24 mouse cellular contexts compared by ENCODE assay signal in the genomic region with DNA sequence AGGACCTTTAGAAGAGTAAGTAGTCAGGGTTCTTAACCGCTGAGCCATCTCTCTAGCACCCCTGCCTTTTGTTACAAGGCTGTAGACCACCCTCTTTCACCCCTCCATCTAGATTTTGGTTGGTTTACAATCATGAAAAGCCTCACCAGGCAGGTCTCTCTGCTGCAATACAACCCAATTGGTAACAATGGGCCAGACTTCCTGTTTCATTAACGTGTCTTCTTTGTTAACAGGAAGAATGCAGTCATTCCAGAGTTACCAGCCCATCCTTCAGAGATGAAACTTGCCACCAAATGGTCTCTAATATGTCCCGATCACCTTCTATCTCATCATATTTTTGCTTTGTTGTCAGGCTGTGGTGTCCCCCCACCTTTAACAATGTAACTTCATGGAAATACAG.
A peak's percentile ranks its signal among the peaks of the same experiment; 100 is the strongest.
DNase-seq lines count a peak whose midpoint lies in the region; ATAC-seq lines count a peak whose summit lies in the region.
"Had no signal": no experiment of that assay in that cellular context is flagged by ENCODE, and none has a peak within 500 bp of the region (broad histone marks: within the 10 kb centered on the region; RNA-seq: fewer than 3 reads in every experiment).

No protein-coding gene starts in this region.

- no peaks in the 10 kb centered on the region for H3K4me1 ChIP-seq in limb, embryonic 10.5 days

- H3K9me3 ChIP-seq in limb, embryonic 10.5 days (replicated peaks), result no peaks in the 10 kb centered on the region
- H3K9me3 ChIP-seq: embryonic facial prominence, embryonic 10.5 days; embryonic facial prominence, embryonic 13.5 days; forebrain, embryonic 12.5 days; forebrain, embryonic 15.5 days; hindbrain, embryonic 15.5 days had no signal

- ATAC-seq in megakaryocyte, adult 5-6 weeks (ENCODE audit: poor library complexity, severe bottlenecking), result peak; percentile 80
- ATAC-seq: activated CD4-positive, CD25-positive, alpha-beta regulatory T cell, adult 4 months; forebrain, embryonic 15.5 days had no signal

- DNase-seq in ES-CJ7 (ENCODE audit: low read depth, low spot score), result peak; percentile 7
- peak; percentile 22 for DNase-seq in splenic B cell, adult 2 months (ENCODE audit: low read depth, low spot score)
- no peak for DNase-seq in limb, embryonic 10.5 days (ENCODE audit: low spot score)
- no peak for DNase-seq in adrenal gland, postnatal 14 days
- no peak for DNase-seq in yolk sac, embryonic 10.5 days (ENCODE audit: low spot score)
- DNase-seq: adrenal gland, postnatal 10 days; B cell, adult 2 months; cerebellum, adult 11 months; cerebellum, adult 2 months; cerebellum, adult 9-11 months; cerebellum, postnatal 25 days; embryo, embryonic 11 days; gastrocnemius, postnatal 25 days; heart, adult 2 months had no signal

- no peaks in the 10 kb centered on the region for H3K36me3 ChIP-seq in splenic B cell, adult 2 months (ENCODE audit: control insufficient read depth, insufficient read depth, low read length, poor library complexity, severe bottlenecking)
- H3K36me3 ChIP-seq in limb, embryonic 10.5 days, result peaks cover 2% of the 10 kb centered on the region; the same call in 1 of the 2 replicates
- H3K36me3 ChIP-seq: forebrain, embryonic 15.5 days; hindbrain, embryonic 12.5 days; hindbrain, embryonic 15.5 days had no signal

- 88% methylated on average over 3 of the region's 3 CpGs for WGBS in limb, embryonic 10.5 days

- H3K4me3 ChIP-seq in limb, embryonic 10.5 days, result no peak overlapping the region
- H3K4me3 ChIP-seq: embryonic facial prominence, embryonic 10.5 days; embryonic facial prominence, embryonic 13.5 days; erythroblast, embryonic 14.5 days; forebrain, embryonic 12.5 days; forebrain, embryonic 15.5 days; heart, adult 2 months; hindbrain, embryonic 12.5 days; hindbrain, embryonic 15.5 days had no signal

- H3K27me3 ChIP-seq in splenic B cell, adult 2 months (ENCODE audit: control insufficient read depth, insufficient read depth, low read length, poor library complexity, severe bottlenecking), result no peaks in the 10 kb centered on the region
- no peaks in the 10 kb centered on the region for H3K27me3 ChIP-seq in limb, embryonic 10.5 days (ENCODE audit: low read depth, poor library complexity, severe bottlenecking)
- H3K27me3 ChIP-seq: CH12.LX; embryonic facial prominence, embryonic 13.5 days; forebrain, embryonic 12.5 days; forebrain, embryonic 15.5 days; hindbrain, embryonic 12.5 days; hindbrain, embryonic 15.5 days had no signal

- H3K27ac ChIP-seq in limb, embryonic 10.5 days, result no peak overlapping the region
- H3K27ac ChIP-seq: embryonic facial prominence, embryonic 10.5 days; embryonic facial prominence, embryonic 13.5 days; forebrain, embryonic 12.5 days; forebrain, embryonic 15.5 days; heart, adult 2 months; hindbrain, embryonic 12.5 days; hindbrain, embryonic 15.5 days had no signal

Comparison
In these comparisons a context has a peak if more than half of its experiments do, and no peak if none do; other contexts are left out.
1. DNase-seq: peak in ES-CJ7 (single experiment) and splenic B cell, adult 2 months (single experiment); none in limb, embryonic 10.5 days (single experiment), adrenal gland, postnatal 14 days (single experiment) and yolk sac, embryonic 10.5 days (single experiment).